In genomic region chr10:40885432-40885831, GRCm38 (mm10) we compare ENCODE assay signal across 17 mouse cellular contexts. TPM values are rescaled to one million over a fixed set of nuclear protein-coding genes. Genes with fewer than 3 reads are reported as not detected.
DNase-seq lines count a peak whose midpoint lies in the region; ATAC-seq and TF ChIP-seq lines count a peak whose summit lies in the region.
"Had no signal": no experiment of that assay in that cellular context is flagged by ENCODE, and none has a peak within 500 bp of the region (broad histone marks: within the 10 kb centered on the region; RNA-seq: fewer than 3 reads in every experiment).

No protein-coding gene starts in this region.

- H3K4me2 ChIP-seq in kidney, embryonic 16.5 days (replicated peaks; ENCODE audit: low read depth, low read length): 0 out of 2 replicates have a peak overlapping the region, but pooled peaks have one; percentile 21
- H3K4me2 ChIP-seq in forebrain, embryonic 15.5 days (replicated peaks): peak overlapping the region; percentile 41
- peak overlapping the region; percentile 51 for H3K4me2 ChIP-seq in neural tube, embryonic 13.5 days
- no peak overlapping the region for H3K4me2 ChIP-seq in liver, postnatal 0 days (ENCODE audit: low read depth, low read length)

- no peak overlapping the region for H3K9ac ChIP-seq in kidney, embryonic 16.5 days (replicated peaks; ENCODE audit: low read length)
- H3K9ac ChIP-seq in forebrain, embryonic 15.5 days (replicated peaks): 0 out of 2 replicates have a peak overlapping the region, but pooled peaks have one; percentile 15
- peak overlapping the region; percentile 53; the same call in 1 of the 2 replicates for H3K9ac ChIP-seq in neural tube, embryonic 13.5 days
- H3K9ac ChIP-seq in liver, postnatal 0 days (replicated peaks): no peak overlapping the region
- H3K9ac ChIP-seq: liver, embryonic 14.5 days had no signal

- peaks cover 11% of the 10 kb centered on the region for H3K4me1 ChIP-seq in kidney, embryonic 16.5 days (ENCODE audit: insufficient read depth, low read length)
- peaks cover 27% of the 10 kb centered on the region for H3K4me1 ChIP-seq in forebrain, embryonic 15.5 days
- H3K4me1 ChIP-seq in neural tube, embryonic 13.5 days (replicated peaks): peaks cover 29% of the 10 kb centered on the region
- peaks cover 15% of the 10 kb centered on the region for H3K4me1 ChIP-seq in liver, postnatal 0 days (ENCODE audit: insufficient read depth)

- H3K4me3 ChIP-seq in kidney, embryonic 16.5 days (ENCODE audit: low read length): no peak overlapping the region
- H3K4me3 ChIP-seq in forebrain, embryonic 15.5 days: peak overlapping the region; percentile 30
- H3K4me3 ChIP-seq in neural tube, embryonic 13.5 days: peak overlapping the region; percentile 30
- H3K4me3 ChIP-seq in liver, postnatal 0 days (ENCODE audit: low read depth, low read length): no peak overlapping the region

- 79% methylated on average over 7 of the region's 7 CpGs for WGBS in kidney, embryonic 16.5 days
- WGBS in forebrain, embryonic 15.5 days: 34% methylated on average over 7 of the region's 7 CpGs
- WGBS in neural tube, embryonic 13.5 days: 64% methylated on average over 7 of the region's 7 CpGs
- 83% methylated on average over 7 of the region's 7 CpGs for WGBS in liver, postnatal 0 days (ENCODE audit: insufficient replicate concordance)

- DNase-seq in kidney, adult 18-20 months: no peak
- peak; percentile 29 for DNase-seq in induced T-regulatory cell, adult 2 months (ENCODE audit: low read depth)
- DNase-seq in adipocyte (ENCODE audit: low spot score) (no peak), MN1 (ENCODE audit: low spot score) (no peak)
- no peak for DNase-seq in liver, postnatal 0 days
- DNase-seq: cerebellum, postnatal 36 days; gastrocnemius, adult 2 months; heart, postnatal 36 days; left cerebral cortex, postnatal 4 days had no signal

- H3K27ac ChIP-seq in kidney, embryonic 16.5 days (ENCODE audit: low read length): no peak overlapping the region
- H3K27ac ChIP-seq in forebrain, embryonic 15.5 days (replicated peaks): no peak overlapping the region
- H3K27ac ChIP-seq in neural tube, embryonic 13.5 days (replicated peaks): no peak overlapping the region
- H3K27ac ChIP-seq in liver, postnatal 0 days (ENCODE audit: low read depth): no peak overlapping the region
- H3K27ac ChIP-seq: gastrocnemius, adult 2 months; heart, embryonic 10.5 days; liver, embryonic 14.5 days; macrophage had no signal

- no peak for ATAC-seq in kidney, embryonic 16.5 days (ENCODE audit: low FRiP score, low TSS enrichment)
- ATAC-seq in forebrain, embryonic 15.5 days (replicated peaks): no peak
- ATAC-seq in neural tube, embryonic 13.5 days (ENCODE audit: low read depth): no peak
- no peak for ATAC-seq in liver, postnatal 0 days
- ATAC-seq: activated CD4-positive, CD25-positive, alpha-beta regulatory T cell, adult 4 months had no signal

- no peak for TF ChIP-seq EP300 in liver, postnatal 0 days (IDR thresholded peaks at IDR 0.05; ENCODE audit: low read depth)

- no peaks in the 10 kb centered on the region for H3K36me3 ChIP-seq in kidney, embryonic 16.5 days (ENCODE audit: insufficient read depth, low read length)
- H3K36me3 ChIP-seq in forebrain, embryonic 15.5 days: no peaks in the 10 kb centered on the region
- no peaks in the 10 kb centered on the region for H3K36me3 ChIP-seq in neural tube, embryonic 13.5 days
- H3K36me3 ChIP-seq in liver, postnatal 0 days (replicated peaks; ENCODE audit: insufficient read depth, low read length): no peaks in the 10 kb centered on the region
- H3K36me3 ChIP-seq: heart, embryonic 10.5 days had no signal

- H3K27me3 ChIP-seq in kidney, embryonic 16.5 days (ENCODE audit: insufficient read depth, low read length): no peaks in the 10 kb centered on the region
- H3K27me3 ChIP-seq in forebrain, embryonic 15.5 days: no peaks in the 10 kb centered on the region
- no peaks in the 10 kb centered on the region for H3K27me3 ChIP-seq in neural tube, embryonic 13.5 days
- H3K27me3 ChIP-seq in liver, postnatal 0 days (ENCODE audit: insufficient read depth, low read length): peaks cover 16% of the 10 kb centered on the region

- no peak for TF ChIP-seq CTCF in liver, postnatal 0 days (IDR thresholded peaks at IDR 0.05; ENCODE audit: low read depth)

- no peaks in the 10 kb centered on the region for H3K9me3 ChIP-seq in kidney, embryonic 16.5 days (ENCODE audit: low read length)
- no peaks in the 10 kb centered on the region for H3K9me3 ChIP-seq in forebrain, embryonic 15.5 days
- no peaks in the 10 kb centered on the region for H3K9me3 ChIP-seq in neural tube, embryonic 13.5 days
- no peaks in the 10 kb centered on the region for H3K9me3 ChIP-seq in liver, postnatal 0 days (ENCODE audit: low read length)
- H3K9me3 ChIP-seq: G1E; heart, embryonic 10.5 days had no signal

RNA-seq across cellular contexts. Expression of gene Wasf1, which starts 2.2 kb away (rescaled TPM):
- 17.5 and 24.3 TPM in 2 replicates for polyA plus RNA-seq in kidney, embryonic 16.5 days (2015; fragmentation: Nextera tagmentation; extraction: Ambion mirVana)
- polyA plus RNA-seq in forebrain, embryonic 15.5 days (2015; fragmentation: Nextera tagmentation; extraction: Ambion mirVana): 84.7 and 85.8 TPM in 2 replicates
- polyA plus RNA-seq in neural tube, embryonic 13.5 days (2015; fragmentation: Nextera tagmentation; extraction: Ambion mirVana): 106 and 116 TPM in 2 replicates
- polyA plus RNA-seq in liver, postnatal 0 days (2015; fragmentation: Nextera tagmentation; extraction: Ambion mirVana): 0.59 and 0.61 TPM in 2 replicates
- polyA plus RNA-seq: macrophage had no signal

RNA-seq across cellular contexts. Expression of gene Cdc40, which starts 2.3 kb away (rescaled TPM):
- polyA plus RNA-seq in kidney, embryonic 16.5 days (2015; fragmentation: Nextera tagmentation; extraction: Ambion mirVana): 38.5 and 41.3 TPM in 2 replicates
- polyA plus RNA-seq in forebrain, embryonic 15.5 days (2015; fragmentation: Nextera tagmentation; extraction: Ambion mirVana): 32.3 and 33.2 TPM in 2 replicates
- 27.0 and 27.5 TPM in 2 replicates for polyA plus RNA-seq in neural tube, embryonic 13.5 days (2015; fragmentation: Nextera tagmentation; extraction: Ambion mirVana)
- 9.4 and 10.3 TPM in 2 replicates for polyA plus RNA-seq in liver, postnatal 0 days (2015; fragmentation: Nextera tagmentation; extraction: Ambion mirVana)

Comparison
In these comparisons a context has a peak if more than half of its experiments do, and no peak if none do; other contexts are left out.
1. H3K4me3 ChIP-seq: peak in forebrain, embryonic 15.5 days (single experiment) and neural tube, embryonic 13.5 days (single experiment); none in kidney, embryonic 16.5 days (single experiment) and liver, postnatal 0 days (single experiment).
2. H3K9ac ChIP-seq: peak in forebrain, embryonic 15.5 days (single experiment) and neural tube, embryonic 13.5 days (single experiment); none in kidney, embryonic 16.5 days (single experiment) and liver, postnatal 0 days (single experiment).
3. RNA of gene Wasf1, which starts 2.2 kb away (polyA plus RNA-seq): 106 to 116 TPM in neural tube, embryonic 13.5 days, 84.7 to 85.8 TPM in forebrain, embryonic 15.5 days and 17.5 to 24.3 TPM in kidney, embryonic 16.5 days; 0.59 to 0.61 TPM in liver, postnatal 0 days; every median in the first group is over 10 times any median in the second.